Mouse (Mus musculus) telencephalon, adult 2 months (tissue): ENCODE data around the gene Tcirg1.
A peak's percentile ranks its signal among the peaks of the same experiment; 100 is the strongest.

ENCODE experiments used
- DNase-seq: peaks from one replicate; pipeline ENCODE4 v3.0.0-alpha.2; 2011; ENCODE audit warnings: low read depth, low spot score

The Tcirg1 gene

DNA sequence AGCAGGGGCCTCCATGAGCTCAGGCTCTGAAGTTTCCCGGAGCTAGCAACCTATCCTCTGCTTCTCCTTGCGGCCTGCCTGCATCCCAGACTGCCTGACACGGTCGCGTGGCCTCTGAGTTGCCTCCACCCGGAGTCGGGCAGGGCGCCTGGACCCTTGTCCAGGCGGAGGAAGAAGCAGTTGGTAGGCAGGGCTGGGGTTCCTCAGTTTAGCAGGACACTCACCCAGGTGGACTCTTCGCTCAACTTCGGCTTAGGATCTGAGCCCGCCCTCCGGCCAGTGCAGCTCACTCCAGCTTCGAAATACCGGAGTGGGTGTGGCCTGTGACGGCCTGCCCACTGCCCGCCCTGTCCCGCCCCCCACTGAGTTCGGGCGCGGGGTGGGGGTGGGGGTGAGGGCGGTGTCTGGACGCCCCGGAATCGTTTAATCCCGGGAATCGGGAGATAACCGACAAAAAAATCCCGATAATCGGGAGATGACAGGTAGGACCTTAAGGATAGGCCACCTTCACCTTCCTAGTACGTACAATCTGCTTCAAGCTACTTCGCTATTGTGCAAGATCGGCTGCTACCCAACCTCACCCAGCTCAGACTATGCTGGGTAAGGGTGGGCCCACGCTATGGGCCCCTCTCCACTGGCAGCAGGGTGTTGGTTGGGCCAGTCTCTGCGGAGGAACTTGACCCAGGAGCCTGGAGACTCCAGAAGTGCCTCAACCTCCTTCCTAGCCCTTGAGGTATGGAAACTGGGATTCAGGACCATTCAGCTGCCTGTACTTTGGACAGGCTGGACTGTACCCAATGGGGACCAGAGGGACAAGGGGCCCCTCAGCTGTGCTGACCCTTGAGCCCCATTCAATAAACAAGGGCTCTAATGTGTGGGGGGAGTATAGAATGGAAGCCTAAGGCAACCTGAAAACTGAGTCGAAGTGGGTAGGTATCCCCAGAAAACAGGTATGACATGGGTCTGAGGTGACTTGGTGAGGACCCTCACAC is at the start of gene Tcirg1:
Tcirg1 (minus strand) TSS at position 339 of the 992 bp plus-strand sequence.
- no peak for DNase-seq

DNA sequence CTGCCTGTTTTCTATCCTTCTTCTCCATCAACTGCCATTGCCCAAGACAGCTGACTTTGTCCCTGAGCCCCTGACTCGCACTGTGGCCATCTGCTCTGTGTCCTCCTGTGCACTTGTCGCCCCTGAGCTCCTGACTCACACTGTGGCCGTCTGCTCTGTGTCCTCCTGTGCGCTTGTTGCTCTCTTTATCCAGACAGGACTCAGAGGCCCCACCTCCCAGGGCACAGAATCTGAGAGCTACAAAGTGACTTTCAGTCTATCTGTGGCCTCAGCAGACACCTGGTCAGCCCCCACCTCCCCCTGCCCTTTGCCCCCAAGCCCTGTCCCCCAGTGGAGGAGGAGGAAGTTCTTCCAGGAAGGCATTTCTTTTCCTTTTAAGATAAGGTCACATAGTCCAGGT is 48.9 kb upstream of the Tcirg1 start:
- DNase-seq, result no peak

DNA sequence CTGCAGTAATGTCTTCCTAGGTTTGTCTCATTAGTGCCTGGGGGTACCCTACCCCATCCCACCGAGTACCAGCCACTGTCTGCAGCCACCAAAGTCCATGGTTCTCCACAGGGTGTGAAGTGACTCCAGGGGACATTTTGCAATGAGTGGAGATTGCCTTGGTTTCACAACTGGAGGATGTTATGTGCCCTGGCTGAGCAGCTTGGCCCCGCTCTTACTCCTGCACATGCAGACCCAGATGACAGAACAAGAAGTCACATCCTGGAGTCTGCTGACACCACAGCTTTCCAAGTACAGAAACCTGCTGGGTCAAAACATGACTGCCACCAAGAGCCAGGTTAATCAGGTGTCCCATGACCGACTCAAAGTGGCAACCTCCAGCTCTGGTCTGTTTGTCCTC is 48.1 kb upstream of the Tcirg1 start:
- DNase-seq, result no peak

DNA sequence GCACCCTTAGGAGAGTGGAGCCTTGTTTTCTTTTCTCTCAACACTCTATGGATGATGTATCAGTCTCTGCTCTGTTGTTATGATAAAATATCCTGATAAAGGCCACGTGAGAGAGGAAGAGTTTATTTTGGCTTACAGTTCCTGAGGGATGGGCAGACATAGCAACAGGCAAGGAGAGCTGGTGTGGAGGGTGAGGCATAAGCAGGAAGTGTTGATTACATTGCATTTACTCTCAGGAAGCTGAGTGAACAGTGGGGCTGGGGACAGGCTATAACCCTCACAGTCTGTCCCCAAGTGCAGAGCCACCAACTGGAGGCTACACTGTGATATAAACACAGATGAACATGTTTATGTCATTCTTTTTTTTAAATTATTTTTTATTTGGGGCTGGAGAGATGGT is 45.2 kb upstream of the Tcirg1 start:
- no peak for DNase-seq

DNA sequence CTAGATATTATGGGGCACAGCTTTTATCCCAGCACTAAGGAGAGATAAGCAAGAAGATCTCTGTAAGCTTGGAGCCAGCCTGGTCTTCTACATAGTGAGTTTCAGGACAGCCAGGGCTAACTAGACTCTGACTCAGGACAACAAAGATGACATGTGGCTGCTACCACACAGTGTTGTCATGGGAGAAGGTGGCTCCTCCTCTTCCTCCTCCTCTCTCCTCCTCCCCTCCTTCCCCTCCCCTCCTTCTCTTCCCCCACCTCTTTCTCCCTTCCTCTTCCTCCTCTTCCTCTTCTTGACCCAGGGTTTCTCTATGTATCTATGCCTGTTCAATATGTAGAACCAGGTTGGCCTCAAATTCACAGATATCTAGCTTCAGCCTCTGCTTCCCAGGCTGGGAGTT is 44.5 kb upstream of the Tcirg1 start:
- no peak for DNase-seq

DNA sequence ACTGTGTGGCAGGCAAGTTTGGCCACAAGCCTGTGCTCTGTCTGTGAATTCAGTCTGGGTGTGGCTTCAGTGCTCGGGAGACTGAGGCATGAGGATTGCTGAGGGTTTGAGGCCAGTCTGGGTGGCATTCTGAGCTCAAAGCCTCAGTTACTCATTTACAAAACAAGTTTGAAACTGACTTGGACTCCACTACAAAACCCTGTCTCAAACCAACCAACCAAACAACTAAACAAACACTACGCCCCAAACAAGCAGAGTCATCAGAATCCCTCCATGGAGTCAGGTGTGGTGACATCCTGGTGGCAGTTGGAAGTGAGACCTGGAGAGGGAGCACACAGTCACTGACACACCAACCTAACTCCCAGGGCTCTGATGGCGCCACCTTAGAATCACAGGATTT is 43.4 kb upstream of the Tcirg1 start:
- no peak for DNase-seq

DNA sequence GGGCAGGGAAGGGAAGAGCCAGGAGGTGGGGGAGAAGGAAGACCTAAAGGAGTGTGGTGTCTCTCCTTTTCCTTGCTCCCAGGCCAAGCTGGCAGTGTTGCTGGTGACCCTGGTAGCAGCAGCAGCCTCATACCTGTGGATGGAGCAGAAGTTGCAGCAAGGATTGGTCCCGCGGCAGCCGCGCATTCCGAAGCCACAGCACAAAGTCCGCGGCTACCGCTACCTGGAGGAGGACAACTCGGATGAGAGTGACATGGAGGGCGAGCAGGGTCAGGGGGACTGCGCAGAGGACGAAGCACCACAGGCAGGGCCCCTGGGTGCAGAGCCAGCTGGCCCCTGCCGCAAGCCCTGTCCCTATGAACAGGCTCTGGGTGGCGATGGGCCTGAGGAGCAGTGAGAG is 41.6 kb upstream of the Tcirg1 start:
- DNase-seq, result no peak

DNA sequence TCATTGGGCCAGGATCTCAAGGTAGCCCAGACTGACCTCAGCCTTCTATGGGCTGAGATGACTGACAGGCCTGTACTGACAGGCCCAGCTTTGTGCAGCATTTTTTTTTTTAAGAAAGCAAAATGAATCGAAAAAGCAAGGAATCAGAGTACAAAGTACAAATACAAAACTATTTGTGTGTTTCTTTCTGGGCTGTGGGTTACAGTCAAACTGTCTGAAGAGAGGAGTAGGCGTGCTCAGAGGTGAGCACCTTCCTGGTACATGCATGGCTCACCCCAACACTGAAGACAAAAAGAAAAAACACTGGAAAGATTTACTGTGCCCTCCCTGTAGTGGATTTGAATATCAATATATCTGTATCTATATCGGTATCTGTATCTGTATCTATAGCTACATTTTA is 40.9 kb upstream of the Tcirg1 start:
- DNase-seq, result no peak

DNA sequence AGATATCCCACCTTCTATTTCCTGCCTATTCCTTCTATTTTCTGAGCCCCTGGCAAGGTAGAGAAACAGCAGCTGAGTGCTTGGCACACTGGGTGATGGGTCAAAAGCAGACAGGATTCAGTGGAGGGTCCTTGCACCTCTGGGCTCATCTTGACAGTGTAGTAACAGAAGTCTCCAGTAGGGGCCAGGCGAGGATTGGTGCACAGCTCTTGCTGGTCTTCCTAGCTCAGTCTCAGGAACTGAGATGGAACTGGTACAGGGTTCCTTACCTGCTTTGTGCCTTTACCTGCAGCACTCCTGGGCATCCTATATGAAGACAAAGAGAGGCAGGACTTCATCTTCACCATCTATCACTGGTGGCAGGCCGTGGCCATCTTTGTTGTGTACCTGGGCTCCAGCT is 39.8 kb upstream of the Tcirg1 start:
- no peak for DNase-seq

DNA sequence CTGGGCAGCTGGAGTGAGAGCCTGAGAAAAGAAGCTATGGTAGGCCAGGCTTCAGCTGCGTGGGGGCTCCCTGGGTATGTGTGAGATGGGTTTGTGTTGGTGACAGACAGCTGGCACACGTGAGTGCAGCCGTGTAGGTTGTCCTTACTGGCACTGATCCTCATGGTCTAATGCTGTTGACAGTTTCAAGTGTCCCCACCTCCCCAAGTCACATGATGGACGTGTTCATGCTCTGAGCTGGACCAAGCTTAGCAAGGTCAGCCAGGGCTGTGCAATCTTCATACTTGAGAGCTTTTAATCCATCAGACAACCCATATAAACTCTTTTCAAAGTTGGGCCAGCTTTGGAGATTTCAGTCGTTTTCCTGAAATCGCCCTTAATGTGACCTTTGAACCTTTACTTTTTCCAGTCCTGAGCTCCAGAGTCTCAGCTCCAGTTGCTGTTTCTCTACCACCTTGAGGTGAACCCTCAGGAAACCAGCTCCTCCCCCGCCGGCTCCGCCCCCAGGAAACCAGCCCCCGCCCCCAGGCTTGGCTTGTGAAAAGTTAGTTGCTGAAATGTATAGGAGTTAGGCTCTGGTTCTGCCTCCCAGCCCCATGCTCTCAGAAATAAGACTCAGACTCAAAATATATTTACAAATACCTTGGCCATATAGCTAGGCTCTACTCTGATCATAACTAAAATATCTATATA is 39.1 kb upstream of the Tcirg1 start:
- DNase-seq, result no peak

DNA sequence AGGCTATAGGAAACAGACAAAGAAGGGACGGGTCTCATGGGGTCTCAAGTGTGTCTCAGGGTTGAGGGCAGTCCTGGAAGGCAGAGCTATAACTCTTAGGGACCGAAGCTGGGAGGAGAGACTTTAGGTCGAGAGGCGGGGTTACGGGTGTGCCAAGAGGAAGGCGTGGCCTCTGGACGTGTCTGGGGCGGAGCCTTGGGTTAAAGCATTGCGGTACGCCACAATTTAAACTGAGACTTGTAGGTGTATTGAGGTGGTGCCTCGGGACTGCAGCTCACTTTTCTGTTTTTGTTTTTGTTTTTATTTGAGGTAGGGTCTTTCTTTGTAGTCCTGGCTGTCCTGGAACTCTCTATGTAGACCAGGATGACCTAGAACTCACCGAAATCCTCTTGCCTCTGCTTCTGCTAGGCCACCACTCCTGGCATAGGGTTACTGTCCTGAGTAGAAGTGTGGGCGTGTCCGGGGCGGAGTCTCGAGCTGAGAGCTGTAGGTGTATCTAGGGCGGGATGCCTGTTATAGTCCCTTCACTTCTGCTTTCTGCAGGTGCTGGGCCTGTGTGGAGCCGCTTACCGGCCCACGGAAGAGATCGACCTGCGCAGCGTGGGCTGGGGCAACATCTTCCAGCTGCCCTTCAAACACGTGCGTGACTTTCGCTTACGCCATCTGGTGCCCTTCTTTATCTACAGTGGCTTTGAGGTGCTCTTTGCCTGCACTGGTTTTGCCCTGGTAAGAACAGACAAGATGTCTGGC is 36.2 kb upstream of the Tcirg1 start:
- DNase-seq, result no peak

DNA sequence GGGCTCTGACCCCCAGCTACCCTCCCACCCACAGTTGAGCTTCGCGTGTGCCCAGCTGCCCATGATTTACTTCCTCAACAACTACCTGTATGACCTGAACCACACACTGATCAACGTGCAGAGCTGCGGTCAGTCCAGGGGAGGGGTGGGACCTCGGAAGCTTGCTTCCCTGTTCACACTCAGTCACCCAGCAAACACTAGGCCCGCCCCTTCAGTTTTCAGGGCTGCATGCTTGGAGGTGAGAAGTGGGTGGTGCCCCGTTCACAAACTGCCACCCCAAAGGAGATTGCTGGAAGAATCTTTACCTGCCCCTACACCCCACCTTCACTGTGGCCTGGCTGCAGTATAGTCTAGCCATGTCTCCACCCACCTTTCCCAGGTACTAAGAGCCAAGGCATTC is 35.4 kb upstream of the Tcirg1 start:
- DNase-seq, result no peak

DNA sequence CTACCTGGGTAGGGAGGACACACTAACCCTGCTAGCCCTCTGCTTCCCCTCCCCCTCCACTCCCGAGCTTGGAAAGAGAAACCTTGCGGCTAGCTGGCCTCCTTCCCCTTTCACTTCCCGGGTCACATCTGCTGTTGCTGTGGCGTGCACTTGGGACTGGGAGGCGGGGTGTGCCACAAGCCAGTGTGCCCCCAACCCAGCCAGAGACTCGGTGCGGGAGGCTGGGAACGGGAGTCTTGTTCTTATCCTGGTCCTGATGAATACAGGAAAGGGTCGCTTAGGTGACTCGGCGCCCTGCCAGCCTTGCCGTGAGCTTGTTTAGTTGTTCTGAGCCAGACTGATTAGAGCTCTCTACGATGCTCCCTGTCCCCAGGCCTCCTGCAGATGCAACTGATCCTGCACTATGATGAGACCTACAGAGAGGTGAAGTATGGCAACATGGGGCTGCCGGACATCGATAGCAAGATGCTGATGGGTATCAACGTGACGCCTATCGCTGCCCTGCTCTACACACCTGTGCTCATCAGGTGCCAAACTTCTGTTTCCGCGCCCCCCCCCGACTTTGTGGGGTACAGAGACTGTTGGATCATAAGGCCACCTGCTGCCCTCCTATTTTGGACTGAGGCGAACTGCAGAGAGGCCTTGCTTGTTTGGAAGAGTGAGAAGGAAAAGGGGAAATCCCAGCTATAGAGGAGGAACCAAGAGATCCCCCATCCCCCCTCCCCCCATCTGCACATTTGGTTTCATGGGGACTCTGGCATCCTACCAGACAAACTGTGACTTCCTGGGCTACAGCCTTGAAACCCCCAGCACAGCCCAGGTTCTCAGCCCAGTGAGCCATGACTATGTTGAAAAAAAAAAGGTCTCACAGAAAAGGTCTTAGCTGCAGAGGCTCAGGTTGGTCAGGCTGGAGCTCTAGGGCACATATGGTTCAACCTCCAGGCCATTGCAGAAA is 29.2 kb upstream of the Tcirg1 start:
- DNase-seq, result peak; percentile 21

DNA sequence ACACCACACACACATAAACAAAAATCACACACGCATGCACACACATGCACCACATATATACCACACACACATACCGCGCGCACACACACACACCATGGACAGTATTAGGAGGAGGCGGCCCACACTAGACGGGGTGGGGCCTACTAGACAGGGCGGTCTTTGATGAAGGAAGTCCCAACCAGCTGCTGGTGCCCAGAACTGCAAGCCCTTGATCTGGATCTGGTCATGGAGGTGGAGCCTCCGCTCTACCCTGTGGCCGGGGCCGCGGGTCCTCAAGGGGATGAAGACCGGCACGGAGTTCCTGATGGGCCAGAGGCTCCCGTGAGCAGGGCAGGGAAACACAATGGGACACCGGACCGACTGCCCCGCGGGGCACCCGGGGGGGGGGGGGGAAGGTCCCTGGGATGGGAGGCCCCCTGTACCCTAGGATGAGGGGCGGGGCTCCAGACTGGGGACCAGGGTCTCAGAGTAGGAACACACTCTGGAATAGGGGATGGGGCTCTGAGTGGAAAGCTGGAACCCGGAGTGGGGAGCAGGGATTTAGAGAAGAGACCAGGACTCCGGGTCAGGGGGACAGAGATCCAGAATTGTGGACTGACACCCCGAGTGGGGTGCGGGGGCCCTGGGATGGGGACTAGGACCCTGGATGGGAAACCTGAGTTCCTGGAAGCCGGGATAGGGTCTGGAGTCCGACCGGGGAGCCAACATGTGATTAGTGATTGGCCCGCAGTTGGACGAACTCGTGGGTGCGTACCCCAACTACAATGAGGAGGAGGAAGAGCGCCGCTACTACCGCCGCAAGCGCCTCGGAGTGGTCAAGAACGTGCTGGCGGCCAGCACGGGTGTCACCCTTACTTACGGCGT is 28.3 kb upstream of the Tcirg1 start, which contains the start of gene Unc93b1:
Unc93b1 (plus strand) TSS at position 155 of the 864 bp plus-strand sequence.
- no peak for DNase-seq

DNA sequence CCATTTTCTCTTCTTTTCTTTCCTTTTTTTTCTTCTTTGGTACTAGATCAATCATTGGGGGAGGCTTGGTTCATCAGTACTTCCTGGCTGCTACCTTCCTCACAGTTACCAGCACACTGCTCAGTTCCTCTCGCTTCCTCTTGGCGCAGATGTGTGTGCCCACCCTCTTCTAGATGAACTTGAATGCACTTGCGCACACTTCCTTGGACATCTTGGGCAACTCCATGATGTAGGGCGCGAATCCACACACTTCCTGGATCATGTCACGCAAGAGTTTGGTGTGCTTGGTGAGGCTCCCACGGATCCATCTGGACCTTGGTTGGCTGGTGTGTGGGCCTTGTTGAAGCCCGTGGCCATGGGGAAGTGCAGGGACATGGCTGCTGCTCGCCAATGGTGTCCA is 24.8 kb upstream of the Tcirg1 start:
- no peak for DNase-seq

DNA sequence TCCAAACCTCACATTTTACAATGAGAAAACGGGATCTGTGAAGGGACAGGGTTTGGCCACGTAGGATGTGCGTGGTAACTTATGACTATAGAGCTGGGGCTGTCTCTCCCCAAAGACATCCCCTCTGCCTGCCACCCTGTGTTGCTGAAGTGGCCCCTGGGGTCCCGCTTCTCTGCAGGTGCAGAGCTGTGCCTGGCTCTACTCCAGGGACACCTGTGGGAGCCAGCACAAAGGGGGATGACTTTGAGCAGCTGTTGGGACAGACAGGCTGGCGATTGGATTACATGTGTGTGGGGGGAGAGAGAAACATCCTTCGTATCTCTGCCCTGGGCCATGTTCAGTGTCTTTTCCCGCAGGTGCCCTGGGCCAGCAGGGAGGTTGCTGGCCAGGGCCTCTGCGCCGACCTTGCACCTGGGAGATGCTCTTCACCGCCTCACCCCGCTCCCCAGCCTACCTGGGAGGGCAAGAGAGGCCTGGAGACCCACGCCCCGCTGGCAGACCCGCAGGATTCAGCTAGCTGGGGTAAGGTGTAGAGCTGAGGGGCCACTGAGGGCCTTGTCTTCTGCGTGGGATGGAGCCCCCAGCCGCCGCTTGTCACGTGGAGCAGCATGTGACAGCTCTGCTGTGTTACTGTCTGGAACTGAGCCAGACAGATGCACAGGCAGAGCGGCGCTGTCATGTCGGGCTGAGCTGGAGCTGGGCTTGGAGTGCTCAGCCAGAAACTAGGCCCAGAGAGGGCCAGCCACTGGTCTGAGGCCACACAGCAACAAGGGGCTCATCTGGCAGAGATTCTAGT is 23.5 kb upstream of the Tcirg1 start:
- no peak for DNase-seq

DNA sequence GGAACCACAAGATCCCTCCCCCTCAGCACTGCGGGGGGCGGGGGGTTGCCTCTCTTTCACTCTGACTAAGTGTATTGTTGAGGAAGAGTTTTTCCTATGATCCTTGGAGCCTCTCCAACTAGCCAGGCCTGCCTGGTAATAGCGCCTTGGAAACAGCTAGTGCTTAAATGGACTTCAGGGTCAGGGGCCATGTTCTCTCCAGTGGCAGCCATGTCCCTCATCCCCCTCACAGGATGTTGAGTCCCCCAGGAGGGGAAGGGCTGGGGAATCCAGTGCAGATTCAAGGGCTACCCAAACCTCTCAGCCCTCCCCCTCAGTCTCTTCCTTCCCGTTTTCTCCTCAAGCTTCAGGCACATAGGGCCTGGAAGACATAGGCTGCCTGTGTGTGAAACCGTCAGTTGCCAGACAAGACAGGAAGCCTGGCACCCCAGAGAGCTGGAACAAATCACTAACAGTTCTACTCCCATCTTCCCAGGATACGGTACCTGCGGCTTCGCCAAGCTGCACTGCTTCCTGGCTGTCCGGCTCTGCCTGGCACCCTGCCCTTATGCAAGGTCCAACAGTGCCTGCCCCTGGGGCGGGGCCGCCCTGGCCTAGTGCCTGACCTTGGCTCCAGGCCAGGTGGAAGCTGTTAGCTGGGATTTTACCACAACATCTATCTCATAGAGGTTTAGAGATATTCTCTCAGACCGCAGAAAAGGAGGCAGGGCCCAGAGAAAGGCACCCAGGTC is 22.4 kb upstream of the Tcirg1 start, which contains the start of gene Aldh3b1:
Aldh3b1 (minus strand) TSS at position 598 of the 731 bp plus-strand sequence.
- no peak for DNase-seq

DNA sequence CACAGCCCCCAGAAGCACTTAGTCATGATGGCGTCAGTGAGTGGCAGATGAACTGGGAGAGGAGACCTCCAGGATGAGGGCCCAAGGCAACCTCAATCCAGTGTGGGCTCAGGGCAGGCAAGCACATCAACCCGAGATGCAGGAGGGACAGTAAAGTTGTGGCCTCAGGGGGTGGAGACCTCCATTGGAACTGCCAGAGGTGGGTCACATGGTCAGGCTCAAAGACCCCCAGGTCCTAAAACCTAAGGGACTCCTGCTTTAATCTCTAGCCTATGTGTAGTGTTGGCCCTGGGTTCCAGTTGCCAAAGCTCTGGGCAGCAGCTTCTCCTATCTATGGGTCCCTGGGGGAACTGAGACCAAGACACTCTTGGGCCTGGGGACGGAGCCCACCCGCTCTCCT is 21.8 kb upstream of the Tcirg1 start:
- DNase-seq, result no peak
